Mouse (Mus musculus): ENCODE data around the gene N4bp2l1. TPM values are rescaled to one million over a fixed set of nuclear protein-coding genes. Genes with fewer than 3 reads are reported as not detected.

N4bp2l1 gene
- 91.4 TPM for polyA plus RNA-seq (2015; fragmentation: Illumina TruSeq; extraction: RNeasy Lipid Tissue Mini Kit (QIAGEN cat#74804); ENCODE audit: insufficient read depth, low replicate concordance)

DNA sequence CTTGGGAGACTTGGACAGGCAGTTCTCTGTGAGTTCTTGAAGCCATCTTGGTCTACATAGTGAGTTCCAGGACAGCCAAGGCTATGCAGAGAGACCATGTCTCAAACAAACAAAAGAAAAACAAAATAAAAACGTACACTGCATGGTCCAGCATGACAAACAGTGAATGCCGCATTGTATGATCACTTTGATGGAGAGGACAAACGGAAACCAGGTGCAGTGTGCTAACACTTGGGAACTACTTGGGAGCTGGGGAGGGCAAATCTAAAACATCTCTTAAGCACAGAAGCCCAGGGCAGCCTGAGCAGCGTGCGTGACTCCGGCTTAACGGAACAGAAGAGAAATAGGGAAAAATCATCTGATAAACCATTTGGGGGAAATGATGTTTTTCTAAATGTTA is at the start of gene N4bp2l1:
TSS of gene N4bp2l1 (minus strand) at position 101 of the 400 bp plus-strand sequence.

DNA sequence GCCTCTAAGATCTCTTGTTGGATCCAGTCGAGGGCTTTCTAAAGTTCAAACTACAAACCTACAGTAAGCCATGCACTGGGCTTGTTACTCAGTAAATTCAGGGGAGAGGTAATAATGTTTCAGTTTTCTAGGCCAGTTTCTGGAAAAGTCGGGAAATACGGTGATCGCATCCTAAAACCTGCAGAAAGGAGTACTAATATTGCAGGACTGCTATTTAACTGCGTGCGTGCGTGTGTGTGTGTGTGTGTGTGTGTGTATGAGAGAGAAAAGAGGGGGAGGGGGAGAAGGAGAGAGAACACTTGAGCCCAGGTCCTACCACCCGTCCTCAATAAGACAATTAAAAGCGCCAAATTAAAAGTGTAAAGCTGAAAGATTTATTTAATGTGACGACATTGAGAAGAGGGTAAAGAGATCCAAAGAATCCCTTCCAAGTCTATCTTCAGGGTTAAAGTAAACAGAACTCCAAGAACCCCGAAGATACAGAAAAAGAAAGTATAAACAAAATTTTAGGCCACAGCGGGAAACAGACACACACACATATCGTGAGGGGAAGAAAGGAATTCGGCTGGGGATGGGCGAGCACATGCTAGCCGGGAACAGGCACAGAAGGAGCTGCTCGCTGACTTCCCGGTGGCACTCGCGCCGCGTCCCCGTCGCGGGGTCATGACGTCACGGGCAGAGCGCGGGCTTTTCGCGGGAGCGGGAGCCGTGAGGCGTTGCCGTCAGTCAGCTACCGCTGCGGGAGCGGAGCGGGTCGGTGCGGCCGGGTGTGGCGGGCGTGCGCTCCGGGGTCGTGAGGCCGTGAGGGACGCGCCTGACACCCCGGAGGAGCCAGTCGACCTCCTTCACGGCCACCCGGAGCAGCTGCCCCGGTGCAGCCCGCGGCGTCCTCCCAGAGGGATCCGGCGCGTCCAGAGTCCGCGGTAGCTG is 74.8 kb downstream of the N4bp2l1 start, which contains the start of gene Brca2:
TSS of gene Brca2 (plus strand) at position 694 of the 930 bp plus-strand sequence.

Other genes with a start within 250 kb of the N4bp2l1 start
- gene Zar1l, start 79.0 kb downstream of the N4bp2l1 start, polyA plus RNA-seq (2015; fragmentation: Illumina TruSeq; extraction: RNeasy Lipid Tissue Mini Kit (QIAGEN cat#74804); ENCODE audit: insufficient read depth, low replicate concordance), result not detected
- gene Brca2, start 74.6 kb downstream of the N4bp2l1 start, polyA plus RNA-seq (2015; fragmentation: Illumina TruSeq; extraction: RNeasy Lipid Tissue Mini Kit (QIAGEN cat#74804); ENCODE audit: insufficient read depth, low replicate concordance), result 12.4 TPM
- gene N4bp2l2, start 69.0 kb upstream of the N4bp2l1 start, polyA plus RNA-seq (2015; fragmentation: Illumina TruSeq; extraction: RNeasy Lipid Tissue Mini Kit (QIAGEN cat#74804); ENCODE audit: insufficient read depth, low replicate concordance), result 100 TPM
- 50.4 TPM for gene Pds5b, start 76.6 kb upstream of the N4bp2l1 start, polyA plus RNA-seq (2015; fragmentation: Illumina TruSeq; extraction: RNeasy Lipid Tissue Mini Kit (QIAGEN cat#74804); ENCODE audit: insufficient read depth, low replicate concordance)

All from spleen, adult 10 weeks (tissue).